Mouse (Mus musculus): Measurements from ENCODE around the gene Nme1. TPM values are rescaled to one million over a fixed set of nuclear protein-coding genes. Genes with fewer than 3 reads are reported as not detected.

Gene Nme1
- total and polyA plus RNA-seq, 2 experiments from 2014 or later: 60.0 to 361 TPM

DNA sequence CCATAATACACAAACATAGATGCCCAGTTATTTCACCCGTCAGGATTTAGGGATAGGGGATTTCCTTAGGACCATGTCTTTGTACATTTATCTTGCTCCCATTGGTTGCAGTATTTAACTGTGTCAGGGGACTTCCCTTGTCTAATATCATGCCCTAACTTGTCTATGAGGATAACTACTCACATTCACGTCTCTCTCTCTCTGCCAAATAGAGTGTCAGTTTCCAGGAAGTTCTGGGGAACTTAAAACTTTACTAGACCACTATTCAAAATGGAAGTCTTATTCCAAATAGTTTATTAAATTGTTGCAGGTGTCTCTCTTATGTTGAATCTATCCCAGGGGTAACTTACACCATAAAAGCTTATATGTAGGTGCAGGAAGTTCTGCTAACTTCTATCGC, 56.7 kb downstream of the Nme1 start:
- Histone ChIP-seq H3K36me3 (ENCODE audit: insufficient read depth) (peaks cover 35% of the 10 kb centered on the region), H3K4me2 (ENCODE audit: low read depth) (no peak overlapping the region), H3K9me3 (ENCODE audit: low read length) (no peaks in the 10 kb centered on the region), H3K9ac (no peak overlapping the region), H3K4me3 (ENCODE audit: low read depth, low read length) (no peak overlapping the region), H3K27me3 (ENCODE audit: insufficient read depth, low read length) (no peaks in the 10 kb centered on the region), H3K4me1 (ENCODE audit: insufficient read depth) (no peaks in the 10 kb centered on the region), H3K27ac (ENCODE audit: low read depth, low read length) (no peak overlapping the region)
- whole genome bisulfite sequencing: 88% methylated on average over 3 of the region's 3 CpGs
- ATAC-seq (no peak), DNase-seq (no peak)
- TF ChIP-seq CTCF (IDR thresholded peaks at IDR 0.05; ENCODE audit: low read depth): no peak

DNA sequence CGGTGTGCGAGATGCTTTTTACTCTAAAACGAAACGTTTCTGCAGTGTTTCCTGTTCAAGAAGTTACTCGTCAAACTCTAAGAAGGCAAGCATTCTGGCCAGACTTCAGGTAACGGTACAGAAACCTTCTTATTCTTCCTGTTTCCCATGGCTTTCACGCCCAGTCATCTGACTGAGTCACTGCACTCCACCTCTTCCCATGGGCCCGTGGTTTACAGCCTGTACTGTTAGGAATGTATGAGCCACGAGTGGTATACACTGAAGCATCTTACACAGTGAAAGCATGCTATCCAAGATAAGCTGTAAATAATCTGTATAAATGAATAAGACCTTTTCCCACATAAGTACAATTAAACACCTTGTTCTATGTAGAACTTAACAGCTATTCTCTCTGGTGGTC, 59.5 kb downstream of the Nme1 start:
- H3K9ac ChIP-seq: no peak overlapping the region
- H3K4me2 ChIP-seq (ENCODE audit: low read depth): no peak overlapping the region
- H3K36me3 ChIP-seq (ENCODE audit: insufficient read depth): peaks cover 44% of the 10 kb centered on the region
- no peak overlapping the region for H3K27ac ChIP-seq (ENCODE audit: low read depth, low read length)
- H3K9me3 ChIP-seq (ENCODE audit: low read length): no peaks in the 10 kb centered on the region
- no peaks in the 10 kb centered on the region for H3K27me3 ChIP-seq (ENCODE audit: insufficient read depth, low read length)
- H3K4me1 ChIP-seq (ENCODE audit: insufficient read depth): no peaks in the 10 kb centered on the region
- ATAC-seq (no peak), DNase-seq (no peak)
- H3K4me3 ChIP-seq (ENCODE audit: low read depth, low read length): no peak overlapping the region
- WGBS: 89% methylated on average over 9 of the region's 9 CpGs
- no peak for TF ChIP-seq CTCF (IDR thresholded peaks at IDR 0.05; ENCODE audit: low read depth)

DNA sequence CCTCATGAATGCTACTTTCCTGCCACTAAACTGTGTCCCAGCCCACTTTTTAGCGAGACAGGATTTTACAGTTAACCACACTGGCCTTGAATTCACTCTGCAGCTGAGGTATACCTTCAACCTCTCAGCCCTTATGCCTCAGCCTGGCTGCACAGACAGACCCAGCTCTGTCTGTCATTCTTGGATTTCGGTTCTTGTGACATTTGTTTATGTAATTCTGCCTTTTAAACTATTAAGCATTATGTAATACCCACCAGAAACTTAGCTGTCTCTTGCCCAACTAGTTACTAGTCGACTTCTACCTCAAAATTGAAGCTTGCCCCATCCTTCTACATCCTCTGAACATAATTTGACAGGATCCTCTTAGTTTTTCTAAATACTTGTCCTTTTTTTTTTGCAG, 60.5 kb downstream of the Nme1 start:
- Histone ChIP-seq H3K9me3 (ENCODE audit: low read length) (no peaks in the 10 kb centered on the region), H3K4me1 (ENCODE audit: insufficient read depth) (no peaks in the 10 kb centered on the region), H3K36me3 (ENCODE audit: insufficient read depth) (peaks cover 40% of the 10 kb centered on the region), H3K4me3 (ENCODE audit: low read depth, low read length) (no peak overlapping the region), H3K4me2 (ENCODE audit: low read depth) (no peak overlapping the region), H3K27ac (ENCODE audit: low read depth, low read length) (no peak overlapping the region), H3K27me3 (ENCODE audit: insufficient read depth, low read length) (no peaks in the 10 kb centered on the region), H3K9ac (no peak overlapping the region)
- DNase-seq (no peak), ATAC-seq (no peak)
- TF ChIP-seq CTCF (IDR thresholded peaks at IDR 0.05; ENCODE audit: low read depth): no peak
- WGBS: 90% methylated on average over 3 of the region's 3 CpGs

Other genes with a start within 250 kb of the Nme1 start
- 38.4 and 38.9 TPM in 2 replicates for gene Utp18, start 82.8 kb downstream of the Nme1 start, total RNA-seq (2014; rRNA removed)
- gene Utp18, start 82.8 kb downstream of the Nme1 start, polyA plus RNA-seq (2015; fragmentation: Nextera tagmentation; extraction: Ambion mirVana): 26.0 and 27.5 TPM in 2 replicates
- 19.1 and 30.6 TPM in 2 replicates for gene Mbtd1, start 82.7 kb downstream of the Nme1 start, total RNA-seq (2014; rRNA removed)
- 10.9 and 13.9 TPM in 2 replicates for gene Mbtd1, start 82.7 kb downstream of the Nme1 start, polyA plus RNA-seq (2015; fragmentation: Nextera tagmentation; extraction: Ambion mirVana)
- 299 and 495 TPM in 2 replicates for gene Nme2, start 12.3 kb downstream of the Nme1 start, total RNA-seq (2014; rRNA removed)
- 195 and 278 TPM in 2 replicates for gene Nme2, start 12.3 kb downstream of the Nme1 start, polyA plus RNA-seq (2015; fragmentation: Nextera tagmentation; extraction: Ambion mirVana)
- gene Gm20390, start 228 bp downstream of the Nme1 start, total RNA-seq (2014; rRNA removed): 90.4 and 115 TPM in 2 replicates
- 448 and 574 TPM in 2 replicates for gene Gm20390, start 228 bp downstream of the Nme1 start, polyA plus RNA-seq (2015; fragmentation: Nextera tagmentation; extraction: Ambion mirVana)
- gene Spag9, start 27.6 kb upstream of the Nme1 start, total RNA-seq (2014; rRNA removed): 127 and 155 TPM in 2 replicates
- 50.0 and 67.1 TPM in 2 replicates for gene Spag9, start 27.6 kb upstream of the Nme1 start, polyA plus RNA-seq (2015; fragmentation: Nextera tagmentation; extraction: Ambion mirVana)
- 12.5 and 17.3 TPM in 2 replicates for gene Tob1, start 242.9 kb upstream of the Nme1 start, total RNA-seq (2014; rRNA removed)
- gene Tob1, start 242.9 kb upstream of the Nme1 start, polyA plus RNA-seq (2015; fragmentation: Nextera tagmentation; extraction: Ambion mirVana): 27.9 and 31.6 TPM in 2 replicates